Mouse (Mus musculus) frontal cortex, postnatal 14 days (tissue): Measurements from ENCODE around the gene Pcna.
"Not testable (repeated sequence)": the region's sequence is repeated elsewhere in the genome, so short reads cannot be mapped to it uniquely, and the experiment has no call there.

Experiments
- DNase-seq, 2 experiments: peaks; one replicate each; pipeline ENCODE4 v3.0.0; 2022; ENCODE audit warnings: low spot score in 2 of 2

The Pcna gene

GRCm38 (mm10) chr2:132276249-132276648 is 23.1 kb upstream of the Pcna start:
- no peak for DNase-seq

GRCm38 (mm10) chr2:132275527-132275926 is 22.4 kb upstream of the Pcna start:
- DNase-seq: no peak

- no peak for DNase-seq
These were observed 19.7 kb upstream of the Pcna start for GRCm38 (mm10) chr2:132272694-132273389.

- DNase-seq: no peak
These were observed 17.3 kb upstream of the Pcna start for GRCm38 (mm10) chr2:132270331-132270951.

- no peak for DNase-seq
These were observed 16.1 kb upstream of the Pcna start for GRCm38 (mm10) chr2:132269217-132269616.

GRCm38 (mm10) chr2:132266086-132266485 is 13.0 kb upstream of the Pcna start:
- DNase-seq: no peak

GRCm38 (mm10) chr2:132265196-132265595 is 12.1 kb upstream of the Pcna start:
- no peak for DNase-seq

- DNase-seq: no peak
These were observed 11.2 kb upstream of the Pcna start for GRCm38 (mm10) chr2:132264266-132264710.

GRCm38 (mm10) chr2:132263421-132264265 is 10.5 kb upstream of the Pcna start:
- no peak for DNase-seq

- peak; percentile 97 to 98 for DNase-seq
These were observed 9.8 kb upstream of the Pcna start, which contains the start of gene Cds2 for GRCm38 (mm10) chr2:132262879-132263398. Gene Cds2 (plus strand): TSS chr2:132263148.

- DNase-seq: no peak
These were observed 9.1 kb upstream of the Pcna start for GRCm38 (mm10) chr2:132262175-132262574.

- no peak for DNase-seq
These were observed 7.5 kb upstream of the Pcna start for GRCm38 (mm10) chr2:132260601-132261000.

GRCm38 (mm10) chr2:132257350-132258068 is 4.4 kb upstream of the Pcna start:
- no peak for DNase-seq

GRCm38 (mm10) chr2:132253603-132254002 is 489 bp upstream of the Pcna start:
- no peak for DNase-seq

- DNase-seq: no peak
These were observed 1.2 kb downstream of the Pcna start for GRCm38 (mm10) chr2:132251911-132252310.

- peak; percentile 89 to 90 for DNase-seq
These were observed 5.4 kb downstream of the Pcna start, which contains the start of gene Tmem230 for GRCm38 (mm10) chr2:132247539-132248313. Gene Tmem230 (minus strand): TSS chr2:132247807.

- DNase-seq: no peak
These were observed 9.7 kb downstream of the Pcna start for GRCm38 (mm10) chr2:132243370-132243769.

- DNase-seq: peak in 1 of 2 experiments; percentile 67
These were observed 12.7 kb downstream of the Pcna start for GRCm38 (mm10) chr2:132240457-132240856.

- DNase-seq: not testable (repeated sequence)
These were observed 13.7 kb downstream of the Pcna start for GRCm38 (mm10) chr2:132239434-132239833.

- DNase-seq: no peak
These were observed 17.1 kb downstream of the Pcna start for GRCm38 (mm10) chr2:132235975-132236374.

- DNase-seq: no peak
These were observed 17.8 kb downstream of the Pcna start for GRCm38 (mm10) chr2:132235291-132235690.
